Mouse (Mus musculus) heart, postnatal 0 days (tissue): ENCODE data around the gene Nrl.

ENCODE experiments used
- CTCF ChIP-seq: IDR thresholded peaks from 2 replicates; pipeline ENCODE4 v1.5.1; 2016; ENCODE audit warnings: antibody characterized with exemption, control low read depth, low read depth
- EP300 ChIP-seq: IDR thresholded peaks from 2 replicates; pipeline ENCODE4 v1.6.1; 2016; ENCODE audit warnings: antibody characterized with exemption, low read depth

DNA sequence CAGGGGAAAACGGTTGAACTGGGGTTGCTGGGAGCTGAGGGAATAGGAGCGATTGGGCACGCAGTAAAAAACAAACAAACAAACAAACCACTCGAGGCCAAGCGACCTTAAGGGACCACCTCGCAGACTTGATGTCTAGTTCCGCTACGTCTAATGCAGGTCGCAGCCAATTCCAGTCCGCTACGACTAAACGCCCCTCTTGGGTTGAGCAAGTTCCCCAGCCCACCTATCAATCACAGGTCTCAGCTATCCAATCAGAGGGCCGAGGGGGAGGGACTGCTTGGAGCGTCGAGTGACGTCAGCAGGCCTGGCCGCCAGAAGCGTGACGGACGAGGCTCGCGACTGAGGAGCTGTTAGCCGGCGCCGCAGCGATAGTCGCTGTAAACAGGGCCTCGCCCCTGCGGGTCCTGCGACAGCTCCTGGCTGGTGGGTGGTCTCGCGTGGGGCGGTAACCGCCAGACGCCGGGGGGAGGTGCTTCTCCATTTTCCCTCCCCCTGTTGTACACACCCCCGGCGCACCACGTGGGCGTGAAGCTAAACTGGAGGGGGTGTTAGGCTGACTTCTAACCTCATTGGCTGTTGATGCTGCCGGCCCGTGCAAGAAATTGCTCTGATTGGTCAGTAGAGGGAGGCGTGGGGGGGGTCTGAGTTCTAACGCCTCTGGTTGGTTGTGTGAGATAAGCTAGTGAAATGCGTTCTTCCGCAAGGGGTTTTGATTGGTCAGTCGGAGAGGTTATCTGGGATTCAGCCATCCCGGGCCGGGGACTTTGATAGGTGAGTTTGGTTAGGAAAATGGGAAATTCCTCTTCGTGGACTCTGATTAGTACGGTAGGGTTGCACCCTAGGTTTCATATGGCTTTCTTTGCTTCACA is 35.7 kb upstream of the Nrl start, which contains the start of gene A730061H03Rik:
- TF ChIP-seq EP300 (peak; percentile 92), CTCF (no peak)
